Mouse (Mus musculus) cortical plate, adult 2 months (tissue): ENCODE data around the gene Ces5a.

Experiments used
- CTCF ChIP-seq: fragments of 200-500 bp; IDR thresholded peaks from 2 replicates; pipeline ENCODE4 v1.5.1; 2011; ENCODE audit warnings: mild to moderate bottlenecking, control low read depth, low read length; ENCODE audit not compliant: insufficient read depth; ENCODE audit errors: extremely low read depth
- POLR2A ChIP-seq: fragments of 200-500 bp; IDR thresholded peaks from 2 replicates; pipeline ENCODE4 v1.6.1; 2011; ENCODE audit warnings: mild to moderate bottlenecking, low read length, control low read depth; ENCODE audit not compliant: insufficient read depth; ENCODE audit errors: extremely low read depth

- TF ChIP-seq CTCF (no peak), POLR2A (no peak)
These were observed 33.0 kb upstream of the Ces5a start for GRCm38 (mm10) chr8:93568666-93569065.
